Mouse (Mus musculus) heart, postnatal 14 days (tissue): ENCODE results near the gene Smpdl3a. TPM values are rescaled to one million over a fixed set of nuclear protein-coding genes. Genes with fewer than 3 reads are reported as not detected.
A peak's percentile ranks its signal among the peaks of the same experiment; 100 is the strongest.

Experiments used
- DNase-seq, 2 experiments: peaks; one replicate each; pipeline ENCODE4 v3.0.0; 2021 to 2022
- intact Hi-C: fragments of 180-260 bp; cut with DNase I; formaldehyde crosslinking; loops from one replicate; pipeline ENCODE4 v1.15.1; 2025
- long read RNA-seq, 2 experiments: library from polyadenylated mRNA; stranded (forward); transcript quantifications; one replicate each; pipeline ENCODE4 v2.0.0; 2021
- total RNA-seq, 2 experiments: library from RNA; stranded (reverse); gene quantifications; 2 replicates each; pipeline ENCODE4 v1.2.3; 2021

Gene Smpdl3a
- 10 to 100 TPM; 50.3 to 54.0 TPM for total RNA-seq
- long read RNA-seq, experiment 1, transcript Smpdl3a-201 (8 exons, 1,961 nt), result major isoform, 65 of 77 reads
- long read RNA-seq, experiment 1, partial matches to known transcripts, result 4 of 77 reads
- long read RNA-seq, experiment 1, other reads (novel, unspliced or antisense), result 8 of 77 reads
- long read RNA-seq, experiment 2, transcript Smpdl3a-201 (8 exons, 1,961 nt), result major isoform, 62 of 72 reads
- long read RNA-seq, experiment 2, partial matches to known transcripts, result 5 of 72 reads
- long read RNA-seq, experiment 2, other reads (novel, unspliced or antisense), result 5 of 72 reads

DNA sequence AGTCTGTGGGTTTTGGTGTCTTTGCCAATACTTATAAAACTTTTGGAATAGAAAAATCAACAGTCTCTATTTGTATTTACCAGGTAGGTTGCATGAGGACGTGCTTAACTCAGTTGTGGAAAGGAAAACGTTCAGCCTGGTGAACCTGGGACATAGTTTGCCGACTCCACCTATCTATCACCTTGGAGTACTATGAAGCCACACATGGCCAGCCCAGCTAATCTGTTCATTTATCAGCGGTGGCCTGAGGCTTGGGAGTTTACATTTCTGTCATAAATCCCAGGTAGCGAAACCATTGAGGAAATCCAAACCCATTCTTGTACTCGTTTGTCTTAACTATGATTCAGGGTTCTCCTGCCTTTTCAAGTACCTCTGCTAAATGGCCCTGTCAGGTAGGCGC lies at the start of gene Smpdl3a:
Gene Smpdl3a, plus strand, starts transcription at position 318 of the 400 bp plus-strand sequence.
- intact Hi-C loops, result loop anchor here (2.0 kb wide), 1 partner anchor 51 kb away; no protein-coding TSS in a partner anchor

DNA sequence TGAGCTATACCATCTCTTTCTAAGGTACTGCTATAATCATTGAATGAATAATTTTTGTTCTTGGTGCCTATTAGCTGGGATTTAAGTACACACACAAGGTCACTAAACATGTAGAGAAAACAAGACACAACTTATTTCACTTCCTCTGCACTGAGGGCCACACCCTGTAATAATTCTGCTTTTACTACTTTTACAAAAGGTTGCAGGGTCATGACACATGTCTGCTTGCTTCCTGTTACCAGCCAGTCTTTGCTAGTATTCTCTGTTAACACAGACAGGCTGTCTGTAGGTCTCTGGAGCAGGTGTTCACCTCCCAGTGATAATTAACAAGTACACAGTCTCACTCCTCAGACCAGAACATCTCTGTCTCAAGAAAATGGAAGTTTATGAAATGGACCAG lies 48.7 kb upstream of the Smpdl3a start:
- no peak for DNase-seq
- intact Hi-C loops, result no loop called here

More for the DNA sequence above, at the start of gene Smpdl3a:
- no peak for DNase-seq

DNA sequence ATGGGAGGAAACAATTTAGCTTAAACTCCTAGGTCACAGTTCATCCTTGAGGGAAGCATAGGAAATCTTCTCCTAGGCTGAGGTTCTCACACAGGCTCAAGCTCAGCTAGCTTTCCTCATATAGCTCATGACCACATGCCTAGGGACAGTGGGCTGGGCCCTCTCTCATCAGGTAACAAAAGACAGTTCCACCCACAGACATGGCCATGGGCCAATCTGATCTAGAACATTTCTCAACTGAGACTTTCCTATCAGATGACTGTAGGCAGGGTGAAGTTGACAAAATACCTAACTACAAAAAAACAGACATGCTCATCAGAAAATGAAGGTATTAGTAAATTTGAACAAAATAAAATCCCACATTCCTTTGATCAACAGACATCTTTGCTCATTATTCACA lies 47.0 kb upstream of the Smpdl3a start:
- DNase-seq, result no peak
- intact Hi-C loops, result no loop called here

DNA sequence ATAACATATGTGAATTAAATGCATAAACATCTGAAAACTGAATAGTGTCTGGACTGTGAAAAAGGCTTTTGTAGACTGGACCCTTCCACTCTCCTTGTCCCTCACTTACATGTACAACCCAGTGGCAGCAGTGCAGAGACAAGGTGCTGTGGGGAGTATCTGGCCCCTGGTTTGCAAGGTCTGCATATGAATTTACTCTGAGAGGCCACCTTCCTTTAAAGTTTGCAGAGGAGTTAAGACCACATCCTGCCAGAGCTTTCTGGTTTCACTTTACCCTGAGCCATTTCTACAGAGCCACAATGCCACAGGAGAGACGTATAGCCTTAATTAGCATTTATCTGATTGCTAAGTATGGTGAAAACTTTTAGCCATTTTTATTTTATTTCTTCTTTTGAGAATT lies 40.8 kb upstream of the Smpdl3a start:
- intact Hi-C loops, result no loop called here
- DNase-seq, result no peak

DNA sequence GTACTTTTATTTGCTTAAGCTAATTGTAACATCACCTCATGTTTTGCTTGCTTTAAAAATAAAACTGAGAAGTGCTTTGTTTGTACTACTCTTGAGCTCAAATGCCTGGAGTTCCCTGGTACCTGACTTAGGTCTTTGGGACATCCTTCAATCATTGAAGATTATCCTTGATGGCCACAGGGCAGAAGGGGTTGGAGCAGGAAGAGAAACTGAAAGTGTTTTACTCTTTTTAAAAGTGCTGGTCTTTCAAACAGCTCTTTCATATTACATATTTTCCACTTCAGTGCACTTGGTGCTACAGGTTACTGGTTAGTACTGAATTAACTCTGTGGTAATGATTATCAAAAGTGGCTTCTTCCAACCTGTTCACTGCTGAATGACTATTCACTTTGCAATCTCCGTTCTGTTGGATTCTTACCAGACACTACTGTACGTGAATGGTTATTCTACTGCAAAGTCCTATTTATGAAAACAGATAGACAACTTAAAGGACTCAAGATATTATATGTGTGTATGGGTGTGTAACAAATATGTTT lies 38.9 kb upstream of the Smpdl3a start:
- no peak for DNase-seq
- intact Hi-C loops, result no loop called here

DNA sequence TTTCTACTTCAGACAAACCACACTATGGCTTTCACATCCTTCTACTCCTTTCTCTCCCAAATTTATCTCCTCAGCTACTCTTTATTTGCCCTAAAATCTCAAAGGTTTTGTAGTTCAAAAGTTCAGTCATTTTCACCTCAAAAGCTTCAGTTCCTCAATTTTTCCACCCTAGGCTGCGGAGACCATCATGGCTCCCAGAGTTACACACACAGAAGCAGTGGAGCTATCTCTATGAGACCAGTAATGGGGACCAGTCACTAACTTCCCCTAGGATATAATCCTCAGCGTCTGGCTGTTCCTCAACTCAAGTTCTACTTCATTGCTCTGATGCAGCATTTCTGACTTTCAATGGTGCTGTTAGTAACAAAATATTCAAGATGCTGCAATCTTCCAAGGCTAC lies 35.1 kb upstream of the Smpdl3a start:
- no peak for DNase-seq
- intact Hi-C loops, result no loop called here

DNA sequence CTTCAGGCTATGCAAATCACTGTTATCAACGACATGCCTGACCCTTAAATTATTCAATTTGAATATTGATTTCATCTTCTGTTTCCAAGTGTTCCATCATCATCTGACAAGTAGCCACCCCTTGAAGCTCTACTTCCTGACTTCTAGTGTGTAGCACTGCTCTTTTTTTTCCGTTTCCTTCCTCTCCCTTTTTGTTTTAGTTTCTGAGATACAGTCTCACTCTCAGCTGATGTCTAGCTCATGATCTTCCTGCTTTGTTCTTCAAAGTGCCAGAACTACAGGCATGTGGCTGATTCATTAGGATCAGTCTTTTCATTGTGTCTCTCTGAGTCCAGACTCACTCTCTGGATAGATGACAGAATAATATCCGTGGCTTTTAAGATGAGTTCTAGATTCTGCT lies 33.4 kb upstream of the Smpdl3a start:
- DNase-seq, result no peak
- intact Hi-C loops, result no loop called here

DNA sequence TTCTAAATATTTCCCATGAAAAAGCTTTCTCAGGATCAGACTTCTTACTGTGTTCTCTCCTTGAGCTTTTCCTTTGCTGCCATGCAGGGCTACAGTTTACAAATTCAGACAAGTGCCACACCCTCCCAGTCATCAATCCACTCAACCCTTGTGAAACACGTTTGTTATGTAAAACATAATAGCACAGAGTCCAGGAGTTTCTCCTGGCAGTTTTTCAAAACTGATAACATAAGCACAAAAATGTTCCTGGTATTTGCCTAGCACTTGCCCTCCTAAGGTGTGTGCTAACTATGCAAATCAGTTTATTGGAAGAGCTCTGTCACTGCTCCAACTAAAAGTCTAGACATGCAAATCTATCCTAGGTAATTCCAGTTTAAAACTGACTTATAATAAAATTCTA lies 31.1 kb upstream of the Smpdl3a start:
- intact Hi-C loops, result no loop called here

DNA sequence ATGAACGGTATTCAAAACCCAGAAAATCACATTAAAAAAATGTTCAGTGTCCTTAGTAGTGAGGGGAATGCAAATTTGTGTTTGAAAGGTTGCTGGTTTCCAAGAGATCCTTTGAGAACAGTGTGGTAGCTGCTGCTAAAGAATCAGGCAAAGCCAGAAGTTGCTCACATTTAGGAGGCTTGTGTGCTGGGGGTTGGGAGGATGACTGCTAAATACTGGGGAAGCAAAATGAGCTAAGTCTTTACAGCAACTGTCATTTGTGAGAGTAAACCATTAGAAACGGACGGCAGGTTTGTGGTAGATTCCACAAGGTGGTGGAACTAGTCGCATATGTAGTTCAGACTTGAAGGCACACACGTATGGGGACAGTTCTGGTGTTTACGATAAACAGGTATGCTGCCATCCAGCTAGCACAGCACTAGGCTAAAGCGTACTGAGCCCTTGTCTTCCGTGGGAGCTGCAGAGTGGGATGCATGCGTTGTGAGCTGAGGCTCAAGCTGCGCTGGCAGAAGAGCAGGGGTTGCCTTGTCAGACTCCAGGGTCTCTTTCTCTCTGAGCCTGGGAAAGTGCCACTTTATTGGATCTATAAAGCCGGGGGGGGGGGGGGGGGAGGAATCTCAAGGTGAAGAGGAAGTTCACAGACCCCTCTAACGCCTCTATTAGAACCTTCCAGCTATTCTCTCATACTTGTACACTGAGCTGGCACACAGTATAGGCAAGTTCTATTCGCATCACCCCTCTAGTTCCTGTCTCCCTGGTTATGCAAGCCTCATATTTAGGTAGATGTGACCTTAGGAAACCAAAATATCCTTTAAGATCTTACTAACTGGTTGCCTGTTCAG lies 10.6 kb upstream of the Smpdl3a start:
- intact Hi-C loops, result no loop called here
- DNase-seq, result no peak

More for the DNA sequence above, 31.1 kb upstream of the Smpdl3a start:
- DNase-seq, result no peak

DNA sequence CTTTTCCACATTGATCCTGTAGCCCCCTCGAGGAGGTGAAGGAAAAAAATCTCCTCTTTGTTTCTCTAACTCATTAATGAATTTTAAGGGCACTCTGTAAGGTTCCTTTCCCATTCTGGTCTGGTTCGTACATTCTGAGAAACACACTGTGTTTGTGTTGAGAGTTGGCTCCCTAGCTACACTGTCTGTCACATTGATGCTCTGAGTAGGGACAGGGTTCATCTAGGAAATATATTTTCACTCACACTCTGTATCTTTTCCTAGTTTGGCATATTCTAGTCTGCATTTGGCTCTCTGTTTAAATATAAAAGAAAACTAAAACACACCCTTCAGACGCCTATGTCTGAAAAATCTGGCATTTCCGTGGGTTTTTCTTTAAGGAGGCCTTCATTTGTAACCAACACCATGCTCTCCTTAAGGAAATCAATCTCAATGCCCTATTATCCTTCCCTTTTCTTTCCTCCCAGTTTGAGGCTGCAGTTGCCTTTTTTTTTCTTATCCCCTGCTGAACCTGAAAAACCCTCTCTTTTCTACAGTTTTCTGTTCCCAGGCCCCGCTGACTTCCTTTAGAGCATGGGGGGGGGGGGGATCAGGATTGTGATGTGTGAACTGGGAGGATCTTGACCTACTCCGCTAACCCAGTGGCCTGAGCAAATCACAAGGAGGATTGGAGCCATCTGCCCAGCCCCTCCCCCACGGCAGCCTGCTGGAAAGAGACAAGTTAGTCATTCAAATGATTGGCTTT lies 9.8 kb upstream of the Smpdl3a start:
- intact Hi-C loops, result no loop called here
- peak; percentile 70 to 72 for DNase-seq

DNA sequence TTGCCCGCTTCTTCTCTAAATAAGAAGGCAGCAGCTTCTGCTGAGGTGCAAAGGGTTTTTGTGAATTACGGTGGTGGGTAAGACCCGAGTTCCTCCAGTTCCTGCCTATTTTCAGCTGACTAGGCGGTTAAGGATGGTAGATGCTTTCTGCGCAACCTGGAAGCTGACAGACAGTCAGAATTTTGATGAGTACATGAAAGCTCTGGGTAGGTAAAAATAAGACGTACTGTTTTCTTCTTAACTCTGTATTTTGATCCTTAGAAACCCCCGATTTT lies 9.3 kb upstream of the Smpdl3a start, which contains the start of gene Fabp7:
Gene Fabp7, plus strand, starts transcription at position 6 of the 275 bp plus-strand sequence.
- DNase-seq, result no peak
- intact Hi-C loops, result no loop called here

DNA sequence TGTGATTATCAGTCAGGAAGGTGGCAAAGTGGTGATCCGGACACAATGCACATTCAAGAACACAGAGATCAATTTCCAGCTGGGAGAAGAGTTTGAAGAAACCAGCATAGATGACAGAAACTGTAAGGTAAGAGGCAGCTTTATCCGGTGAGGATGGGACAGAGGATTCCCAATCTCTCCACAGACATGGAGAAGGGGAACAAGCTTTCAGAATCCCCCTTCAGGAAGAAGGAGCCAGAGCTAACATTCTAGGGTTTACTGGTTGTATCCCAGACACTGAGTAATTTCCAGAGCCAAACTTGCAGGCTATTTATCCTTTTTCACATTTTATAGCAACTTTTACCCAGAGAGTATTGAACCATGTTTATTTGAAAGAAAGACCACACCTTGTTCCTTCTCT lies 8.6 kb upstream of the Smpdl3a start:
- intact Hi-C loops, result no loop called here
- no peak for DNase-seq

DNA sequence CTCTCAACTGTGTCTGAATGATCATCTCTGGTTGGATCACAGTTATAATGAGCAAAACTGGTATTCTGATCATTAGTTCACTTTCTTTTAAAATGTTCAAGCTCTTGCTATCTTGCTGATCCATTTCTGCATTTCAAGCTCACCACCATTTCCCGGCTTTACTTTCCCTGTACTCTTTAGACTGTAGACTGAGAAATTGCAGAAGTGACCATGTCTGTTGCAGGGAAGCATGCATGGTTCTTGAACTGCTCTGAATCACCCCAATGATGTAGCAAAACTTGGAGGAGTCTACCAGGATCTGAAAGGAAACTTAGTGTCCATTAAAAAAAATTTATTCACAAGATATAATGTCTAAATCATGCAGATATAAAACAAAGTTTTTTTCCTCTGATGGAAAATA lies 1.2 kb upstream of the Smpdl3a start:
- no peak for DNase-seq
- intact Hi-C loops, result no loop called here

DNA sequence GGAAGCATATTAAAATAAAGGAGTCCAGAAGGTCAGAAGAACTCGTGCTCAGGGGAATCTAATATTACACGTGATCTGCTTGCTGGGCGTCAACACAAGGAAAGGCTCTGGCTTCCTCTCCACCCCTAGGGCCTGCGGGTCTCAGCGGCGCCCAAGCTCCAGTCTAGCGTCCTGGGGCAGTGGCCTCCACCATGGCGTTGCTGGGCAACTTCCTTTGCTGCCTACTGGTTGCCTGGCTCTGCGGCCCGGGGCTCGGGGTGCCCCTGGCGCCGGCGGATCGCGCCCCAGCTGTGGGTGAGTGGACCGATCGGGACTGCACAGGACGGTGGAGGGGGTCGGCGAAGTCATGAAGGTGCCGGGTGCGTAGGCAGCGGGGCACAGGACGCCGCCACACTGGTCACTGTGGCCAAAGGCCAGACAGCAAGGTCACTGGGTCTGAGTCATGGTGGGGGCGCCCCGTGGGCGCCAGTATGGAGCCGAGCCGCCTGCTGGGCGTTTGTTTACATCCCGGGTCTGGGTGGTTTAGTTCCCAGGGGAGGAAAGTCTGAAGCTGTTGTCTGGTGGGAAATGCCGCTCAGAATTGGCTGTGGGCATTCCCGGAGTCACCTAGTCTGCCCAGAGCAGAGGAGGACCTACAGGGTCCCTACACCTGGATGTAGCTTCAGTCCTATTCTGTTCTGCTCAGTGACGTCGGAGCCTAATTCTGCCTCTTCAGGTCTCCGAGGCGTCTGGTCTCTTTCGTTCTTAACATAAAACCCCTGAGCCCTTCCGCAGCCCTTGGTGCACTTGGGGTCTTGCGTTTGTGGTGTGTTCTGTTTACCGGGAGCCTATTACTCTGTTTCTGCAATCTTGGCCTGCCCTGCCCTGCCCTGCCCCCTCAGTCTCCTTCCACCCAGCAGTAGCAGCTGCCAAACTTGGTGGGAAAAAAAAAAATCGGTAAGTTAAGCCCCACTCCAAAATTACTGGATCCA lies 641 bp downstream of the Smpdl3a start:
- intact Hi-C loops, result loop anchor here (2.0 to 5.0 kb wide), 3 partner anchors 52 to 332 kb away; partner anchors contain the start of gene Serinc1

DNA sequence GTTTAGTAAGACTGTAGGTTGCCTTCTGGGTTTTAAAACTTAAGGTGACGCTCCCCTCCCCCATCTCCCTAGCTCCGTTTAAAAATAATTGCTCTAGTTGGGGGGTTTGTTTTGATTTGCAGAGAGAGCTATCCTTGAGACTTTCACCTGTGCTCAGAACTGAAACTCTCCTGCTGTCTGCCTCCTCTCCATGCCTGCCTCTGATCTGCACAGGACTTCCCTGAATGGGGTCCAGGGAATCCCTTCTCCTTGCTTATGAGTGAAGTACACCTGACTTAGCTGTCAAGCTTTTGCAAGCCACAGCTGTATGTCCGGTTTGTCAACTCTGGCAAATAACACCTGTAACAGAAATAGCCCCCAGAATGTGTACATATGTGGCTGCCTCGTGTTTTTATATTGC lies 1.4 kb downstream of the Smpdl3a start:
- intact Hi-C loops, result loop anchor here (2.0 to 5.0 kb wide), 3 partner anchors 53 to 333 kb away; partner anchors contain the start of gene Serinc1

More for the DNA sequence above, 641 bp downstream of the Smpdl3a start:
- DNase-seq, result peak; percentile 55 to 60

DNA sequence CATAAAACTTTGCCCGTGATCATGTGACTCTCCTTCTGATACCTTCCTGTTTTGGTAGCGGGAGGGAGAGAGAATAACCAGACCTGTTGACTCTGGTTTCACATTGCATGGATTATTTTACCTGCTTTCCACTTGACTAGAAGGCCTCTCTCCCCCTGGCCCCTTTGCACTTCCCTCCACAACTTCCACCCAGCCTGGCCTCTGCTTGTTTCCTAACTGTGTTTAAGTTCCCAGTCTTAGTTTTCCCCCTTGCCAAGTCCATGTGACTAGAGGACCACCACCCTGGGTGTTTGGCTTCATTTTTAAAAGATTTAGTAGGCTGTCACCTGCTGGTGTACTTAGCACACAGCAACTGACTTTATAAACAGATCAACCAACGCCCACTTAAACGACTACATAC lies 1.9 kb downstream of the Smpdl3a start:
- DNase-seq, result peak in 1 of 2 experiments; percentile 17
- intact Hi-C loops, result loop anchor here (5.0 kb wide), 2 partner anchors 264 to 334 kb away; partner anchors contain the start of gene Serinc1

More for the DNA sequence above, 1.4 kb downstream of the Smpdl3a start:
- peak in 1 of 2 experiments; percentile 11 for DNase-seq

DNA sequence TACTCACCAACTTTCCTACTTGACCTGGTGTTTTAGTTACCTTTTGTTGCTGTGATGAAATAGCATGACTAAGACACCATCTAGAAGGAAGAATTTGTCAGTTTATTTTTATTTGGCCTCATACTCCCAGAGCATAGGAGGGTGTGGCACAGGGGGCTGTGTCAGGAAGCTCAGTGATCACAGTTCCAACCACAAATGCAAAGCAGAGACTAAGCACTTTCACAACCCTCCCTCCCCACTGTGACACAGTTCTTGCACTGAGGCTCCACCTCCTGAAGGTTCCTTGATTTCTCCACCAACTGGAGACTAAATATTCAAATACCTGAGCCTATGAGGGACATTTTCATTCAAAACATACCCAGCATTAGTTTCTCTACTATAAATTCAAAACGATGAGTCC lies 5.4 kb downstream of the Smpdl3a start:
- DNase-seq, result no peak
- intact Hi-C loops, result loop anchor here (5.0 kb wide), 2 partner anchors 267 to 337 kb away; partner anchors contain the start of gene Serinc1

DNA sequence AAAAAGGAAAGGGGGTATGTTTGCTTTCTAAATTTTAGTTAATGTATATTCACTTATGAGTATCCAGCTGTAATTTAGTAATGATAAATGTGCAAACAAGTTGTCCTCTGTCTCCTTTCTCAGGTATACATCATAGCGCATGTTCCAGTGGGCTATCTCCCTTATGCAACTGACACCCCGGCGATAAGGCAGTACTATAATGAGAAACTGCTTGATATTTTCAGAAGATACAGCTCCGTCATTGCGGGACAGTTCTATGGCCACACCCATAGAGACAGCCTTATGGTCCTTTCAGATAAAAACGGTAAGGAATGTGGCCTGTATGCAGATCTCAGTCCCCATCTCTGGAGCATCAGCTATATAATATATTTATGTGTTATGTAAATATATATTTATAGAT lies 13.6 kb downstream of the Smpdl3a start:
- intact Hi-C loops, result no loop called here
- no peak for DNase-seq

DNA sequence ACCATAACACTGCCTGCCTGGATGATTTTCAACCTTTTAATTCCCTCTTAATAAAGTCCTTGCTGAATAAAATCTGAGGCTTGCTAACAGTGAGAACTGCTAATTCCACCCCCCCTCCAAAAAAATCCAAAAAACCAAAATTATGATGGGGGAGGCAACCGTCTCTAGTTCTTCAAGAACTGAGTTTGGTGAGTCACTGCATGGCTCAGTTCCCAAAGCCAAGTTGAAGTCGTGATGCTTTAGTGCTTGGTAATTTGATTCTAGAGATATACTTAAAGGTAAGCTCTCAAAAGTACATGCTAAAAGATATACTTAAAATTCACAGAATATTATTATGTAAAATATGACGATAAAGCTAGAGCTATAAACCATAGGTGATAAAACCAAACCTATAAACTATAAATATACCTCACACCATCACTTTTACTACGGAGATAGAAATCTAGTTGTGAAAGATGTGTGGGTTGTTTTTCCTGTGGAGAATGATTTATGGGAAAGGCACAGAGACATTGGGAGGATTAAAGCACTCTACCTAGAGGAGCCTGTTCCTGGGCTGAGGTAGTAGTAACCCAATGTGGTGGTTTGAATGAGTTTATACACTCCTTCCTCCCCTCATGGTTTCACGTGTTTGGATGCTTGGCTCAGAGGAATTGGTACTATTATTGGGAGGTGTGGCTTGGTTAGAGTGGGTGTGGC lies 18.2 kb downstream of the Smpdl3a start:
- no peak for DNase-seq
- intact Hi-C loops, result no loop called here
